Mouse (Mus musculus) cortical plate, adult 2 months (tissue): ENCODE measurements around the gene Ndrg3.

Experiments used
- CTCF ChIP-seq: fragments of 200-500 bp; IDR thresholded peaks from 2 replicates; pipeline ENCODE4 v1.5.1; 2011; ENCODE audit warnings: mild to moderate bottlenecking, control low read depth, low read length; ENCODE audit not compliant: insufficient read depth; ENCODE audit errors: extremely low read depth
- POLR2A ChIP-seq: fragments of 200-500 bp; IDR thresholded peaks from 2 replicates; pipeline ENCODE4 v1.6.1; 2011; ENCODE audit warnings: mild to moderate bottlenecking, low read length, control low read depth; ENCODE audit not compliant: insufficient read depth; ENCODE audit errors: extremely low read depth

DNA sequence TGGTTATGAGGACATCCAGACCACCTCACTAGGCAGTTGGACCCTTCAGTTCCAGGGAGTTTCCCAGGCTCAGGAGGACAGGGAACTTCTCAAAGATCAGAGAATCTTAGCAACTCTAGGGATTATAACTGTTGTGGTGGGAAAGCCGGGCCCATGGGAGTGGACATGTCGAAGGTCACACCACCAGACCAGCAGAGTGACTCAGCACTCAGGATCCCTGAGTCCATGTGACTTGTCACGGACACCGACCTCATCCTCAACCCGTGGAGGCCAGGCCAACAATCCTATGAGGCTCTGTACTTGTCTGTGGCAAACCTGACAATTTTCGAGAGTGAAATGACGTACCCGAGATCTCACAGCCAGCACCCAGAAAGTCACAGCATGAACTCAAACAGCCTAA is 44.5 kb upstream of the Ndrg3 start:
- TF ChIP-seq POLR2A (no peak), CTCF (no peak)
